Mouse (Mus musculus): ENCODE measurements around the gene Ttc27. TPM values are rescaled to one million over a fixed set of nuclear protein-coding genes. Genes with fewer than 3 reads are reported as not detected.
A peak's percentile ranks its signal among the peaks of the same experiment; 100 is the strongest.

Gene Ttc27
- polyA plus RNA-seq, 1 experiment: 5.3 TPM

GRCm38 (mm10) chr17:74810892-74811625 is 93.5 kb downstream of the Ttc27 start:
- peak; percentile 34; the same call in 1 of the 2 replicates for TF ChIP-seq CTCF (conservative IDR thresholded peaks at IDR 0.05; ENCODE audit: insufficient read depth, insufficient read length, low read depth, low read length)
- TF ChIP-seq POLR2A (IDR thresholded peaks at IDR 0.05; ENCODE audit: low read depth, low read length): no peak
- peak; percentile 67 for DNase-seq
- Histone ChIP-seq H3K27ac (ENCODE audit: insufficient read depth, low read depth, low read length) (no peak overlapping the region), H3K27me3 (replicated peaks; ENCODE audit: control insufficient read depth, insufficient read depth, low read length) (no peaks in the 10 kb centered on the region), H3K4me3 (ENCODE audit: insufficient read depth, low read depth, low read length) (no peak overlapping the region), H3K36me3 (ENCODE audit: control insufficient read depth, insufficient read depth, low read length) (no peaks in the 10 kb centered on the region), H3K4me1 (ENCODE audit: control insufficient read depth, insufficient read depth, low read length) (no peaks in the 10 kb centered on the region)
- WGBS: 34% methylated on average over 3 of the region's 3 CpGs

GRCm38 (mm10) chr17:74819711-74820110 is 102.2 kb downstream of the Ttc27 start:
- Histone ChIP-seq H3K27me3 (replicated peaks; ENCODE audit: control insufficient read depth, insufficient read depth, low read length) (no peaks in the 10 kb centered on the region), H3K27ac (ENCODE audit: insufficient read depth, low read depth, low read length) (no peak overlapping the region), H3K4me1 (ENCODE audit: control insufficient read depth, insufficient read depth, low read length) (no peaks in the 10 kb centered on the region), H3K4me3 (ENCODE audit: insufficient read depth, low read depth, low read length) (no peak overlapping the region), H3K36me3 (ENCODE audit: control insufficient read depth, insufficient read depth, low read length) (no peaks in the 10 kb centered on the region)
- no peak for DNase-seq
- TF ChIP-seq POLR2A (IDR thresholded peaks at IDR 0.05; ENCODE audit: low read depth, low read length) (no peak), CTCF (conservative IDR thresholded peaks at IDR 0.05; ENCODE audit: insufficient read depth, insufficient read length, low read depth, low read length) (no peak)
- WGBS: 71% methylated on average over 2 of the region's 2 CpGs

GRCm38 (mm10) chr17:74830851-74831250 is 113.3 kb downstream of the Ttc27 start:
- H3K4me1 ChIP-seq (ENCODE audit: control insufficient read depth, insufficient read depth, low read length): no peaks in the 10 kb centered on the region
- H3K27ac ChIP-seq (ENCODE audit: insufficient read depth, low read depth, low read length): no peak overlapping the region
- TF ChIP-seq POLR2A (IDR thresholded peaks at IDR 0.05; ENCODE audit: low read depth, low read length) (no peak), CTCF (conservative IDR thresholded peaks at IDR 0.05; ENCODE audit: insufficient read depth, insufficient read length, low read depth, low read length) (no peak)
- DNase-seq: no peak
- H3K36me3 ChIP-seq (ENCODE audit: control insufficient read depth, insufficient read depth, low read length): no peaks in the 10 kb centered on the region
- no peaks in the 10 kb centered on the region for H3K27me3 ChIP-seq (replicated peaks; ENCODE audit: control insufficient read depth, insufficient read depth, low read length)
- no peak overlapping the region for H3K4me3 ChIP-seq (ENCODE audit: insufficient read depth, low read depth, low read length)
- 96% methylated on average over 2 of the region's 2 CpGs for WGBS

GRCm38 (mm10) chr17:74841721-74842120 is 124.2 kb downstream of the Ttc27 start:
- H3K27me3 ChIP-seq (replicated peaks; ENCODE audit: control insufficient read depth, insufficient read depth, low read length): no peaks in the 10 kb centered on the region
- no peak for DNase-seq
- no peak overlapping the region for H3K4me3 ChIP-seq (ENCODE audit: insufficient read depth, low read depth, low read length)
- H3K4me1 ChIP-seq (ENCODE audit: control insufficient read depth, insufficient read depth, low read length): no peaks in the 10 kb centered on the region
- H3K27ac ChIP-seq (ENCODE audit: insufficient read depth, low read depth, low read length): no peak overlapping the region
- whole genome bisulfite sequencing: 79% methylated on average over 3 of the region's 3 CpGs
- TF ChIP-seq POLR2A (IDR thresholded peaks at IDR 0.05; ENCODE audit: low read depth, low read length) (no peak), CTCF (conservative IDR thresholded peaks at IDR 0.05; ENCODE audit: insufficient read depth, insufficient read length, low read depth, low read length) (no peak)
- H3K36me3 ChIP-seq (ENCODE audit: control insufficient read depth, insufficient read depth, low read length): no peaks in the 10 kb centered on the region

- WGBS: 98% methylated on average over 3 of the region's 3 CpGs
- no peak for DNase-seq
- Histone ChIP-seq H3K4me3 (ENCODE audit: insufficient read depth, low read depth, low read length) (no peak overlapping the region), H3K27ac (ENCODE audit: insufficient read depth, low read depth, low read length) (no peak overlapping the region), H3K36me3 (ENCODE audit: control insufficient read depth, insufficient read depth, low read length) (no peaks in the 10 kb centered on the region), H3K27me3 (replicated peaks; ENCODE audit: control insufficient read depth, insufficient read depth, low read length) (no peaks in the 10 kb centered on the region), H3K4me1 (ENCODE audit: control insufficient read depth, insufficient read depth, low read length) (no peaks in the 10 kb centered on the region)
- no peak for TF ChIP-seq CTCF (conservative IDR thresholded peaks at IDR 0.05; ENCODE audit: insufficient read depth, insufficient read length, low read depth, low read length)
- no peak for TF ChIP-seq POLR2A (IDR thresholded peaks at IDR 0.05; ENCODE audit: low read depth, low read length)
Measured at GRCm38 (mm10) chr17:74842603-74843002, 125.1 kb downstream of the Ttc27 start.

- Histone ChIP-seq H3K27me3 (replicated peaks; ENCODE audit: control insufficient read depth, insufficient read depth, low read length) (no peaks in the 10 kb centered on the region), H3K4me3 (ENCODE audit: insufficient read depth, low read depth, low read length) (no peak overlapping the region), H3K4me1 (ENCODE audit: control insufficient read depth, insufficient read depth, low read length) (no peaks in the 10 kb centered on the region), H3K36me3 (ENCODE audit: control insufficient read depth, insufficient read depth, low read length) (no peaks in the 10 kb centered on the region), H3K27ac (ENCODE audit: insufficient read depth, low read depth, low read length) (no peak overlapping the region)
- no peak for DNase-seq
- WGBS: 94% methylated on average over 6 of the region's 6 CpGs
- TF ChIP-seq POLR2A (IDR thresholded peaks at IDR 0.05; ENCODE audit: low read depth, low read length): no peak
- no peak for TF ChIP-seq CTCF (conservative IDR thresholded peaks at IDR 0.05; ENCODE audit: insufficient read depth, insufficient read length, low read depth, low read length)
Measured at GRCm38 (mm10) chr17:74843486-74843885, 126.0 kb downstream of the Ttc27 start.

- 50% methylated on average over 10 of the region's 10 CpGs for WGBS
- no peaks in the 10 kb centered on the region; the same call in 1 of the 2 replicates for H3K4me1 ChIP-seq (ENCODE audit: control insufficient read depth, insufficient read depth, low read length)
- no peaks in the 10 kb centered on the region for H3K36me3 ChIP-seq (ENCODE audit: control insufficient read depth, insufficient read depth, low read length)
- no peaks in the 10 kb centered on the region for H3K27me3 ChIP-seq (replicated peaks; ENCODE audit: control insufficient read depth, insufficient read depth, low read length)
- no peak overlapping the region for H3K4me3 ChIP-seq (ENCODE audit: insufficient read depth, low read depth, low read length)
- TF ChIP-seq POLR2A (IDR thresholded peaks at IDR 0.05; ENCODE audit: low read depth, low read length) (no peak), CTCF (conservative IDR thresholded peaks at IDR 0.05; ENCODE audit: insufficient read depth, insufficient read length, low read depth, low read length) (no peak)
- H3K27ac ChIP-seq (ENCODE audit: insufficient read depth, low read depth, low read length): no peak overlapping the region
- peak; percentile 67 for DNase-seq
Measured at GRCm38 (mm10) chr17:74846031-74846891, 128.7 kb downstream of the Ttc27 start.
